Mouse (Mus musculus) midbrain, embryonic 15.5 days (tissue): ENCODE data around the gene Cops9. TPM values are rescaled to one million over a fixed set of nuclear protein-coding genes. Genes with fewer than 3 reads are reported as not detected.

Source experiments
- ATAC-seq: fragments of 200-750 bp; cut with Nextera tagmentation; replicated peaks from 2 replicates; pipeline ENCODE4 v1.8.0; 2017; ENCODE audit warnings: moderate TSS enrichment
- H3K27ac ChIP-seq: fragments of 300-500 bp; sonication (generic); 2 replicates; pipeline ENCODE4 v1.5.1; 2015; ENCODE audit warnings: mild to moderate bottlenecking, inconsistent platforms
- H3K27me3 ChIP-seq: fragments of 300-500 bp; sonication (generic); replicated peaks from 2 replicates; pipeline ENCODE4 v1.6.1; 2015; ENCODE audit warnings: inconsistent platforms
- H3K36me3 ChIP-seq: fragments of 300-500 bp; sonication (generic); replicated peaks from 2 replicates; pipeline ENCODE4 v1.6.1; 2015; ENCODE audit warnings: inconsistent platforms
- H3K4me1 ChIP-seq: fragments of 300-500 bp; sonication (generic); 2 replicates; pipeline ENCODE4 v1.6.1; 2015; ENCODE audit warnings: inconsistent platforms
- H3K4me2 ChIP-seq: fragments of 300-500 bp; sonication (generic); 2 replicates; pipeline ENCODE4 v1.6.1; 2015; ENCODE audit warnings: inconsistent platforms, mild to moderate bottlenecking, moderate library complexity
- H3K4me3 ChIP-seq: fragments of 300-500 bp; sonication (generic); 2 replicates; pipeline ENCODE4 v1.5.1; 2015; ENCODE audit warnings: mild to moderate bottlenecking, inconsistent platforms
- H3K9ac ChIP-seq: fragments of 300-500 bp; sonication (generic); 2 replicates; pipeline ENCODE4 v1.6.1; 2015; ENCODE audit warnings: mild to moderate bottlenecking, inconsistent platforms
- H3K9me3 ChIP-seq: fragments of 300-500 bp; sonication (generic); 2 replicates; pipeline ENCODE4 v1.6.1; 2016; ENCODE audit warnings: inconsistent platforms
- WGBS: fragments of 180-500 bp; shearing (Covaris S2); methylation state at CpG from one replicate; pipeline ENCODE4 v1.1.7; 2015; ENCODE audit warnings: mixed read lengths; 5-methylcytosine and 5-hydroxymethylcytosine counted together
- polyA plus RNA-seq: library from polyadenylated mRNA; unstranded; fragments of >200 nt; fragmentation: Nextera tagmentation; extraction: Ambion mirVana; gene quantifications from 2 replicates; pipeline ENCODE4 v1.2.1, GENCODE M21; 2015

The Cops9 gene
- 526 and 562 TPM in 2 replicates for polyA plus RNA-seq

DNA sequence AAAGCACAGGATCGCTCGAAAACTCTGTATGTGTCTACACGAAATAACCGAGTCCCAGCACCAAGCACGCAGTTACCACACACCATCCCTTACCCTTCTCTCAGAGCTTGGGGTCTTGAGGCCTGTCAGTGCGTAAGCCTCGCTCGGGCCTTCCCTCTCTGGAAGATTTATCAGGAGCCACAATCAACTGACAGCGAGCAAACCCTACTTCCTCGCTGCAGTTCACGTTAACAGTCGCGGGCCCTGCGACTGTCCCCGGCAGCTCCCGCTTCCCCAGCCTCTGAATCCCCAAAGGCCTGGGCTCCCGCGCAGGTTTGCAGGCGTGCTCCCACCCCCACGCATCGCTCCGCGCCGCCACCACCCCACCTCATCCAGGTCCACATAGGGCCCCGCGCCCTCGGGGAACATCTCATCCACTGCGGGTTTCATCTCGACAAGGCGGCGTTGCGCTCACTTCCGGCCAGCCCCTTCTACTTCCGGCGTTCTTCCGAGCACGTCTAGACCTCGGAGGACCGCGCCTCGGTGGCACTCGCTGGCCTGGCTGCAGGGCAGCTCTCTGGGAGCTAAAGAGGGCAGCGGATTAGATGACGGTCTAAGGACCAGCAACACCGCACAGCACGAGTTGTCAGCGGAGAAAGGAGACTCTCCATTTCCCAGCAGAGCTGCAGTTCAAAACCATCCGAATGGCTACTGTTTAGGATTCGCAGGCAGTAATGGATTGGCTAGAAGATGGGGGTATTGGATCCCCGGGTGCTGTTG is at the start of gene Cops9:
Cops9 (minus strand) TSS at position 472 of the 759 bp plus-strand sequence.
- peak; percentile 95 for ATAC-seq
- no peaks in the 10 kb centered on the region for H3K27me3 ChIP-seq
- no peaks in the 10 kb centered on the region for H3K9me3 ChIP-seq
- peak within 1 kb of the TSS; percentile 91 for H3K4me2 ChIP-seq
- H3K27ac ChIP-seq, result peak within 1 kb of the TSS; percentile 78
- peak within 1 kb of the TSS; percentile 80 for H3K9ac ChIP-seq
- H3K36me3 ChIP-seq, result peaks cover 9% of the 10 kb centered on the region; the same call in 1 of the 2 replicates
- H3K4me1 ChIP-seq, result peaks cover 28% of the 10 kb centered on the region
- H3K4me3 ChIP-seq, result peak within 1 kb of the TSS; percentile 63
- WGBS, result 2% methylated on average over 50 of the region's 50 CpGs

DNA sequence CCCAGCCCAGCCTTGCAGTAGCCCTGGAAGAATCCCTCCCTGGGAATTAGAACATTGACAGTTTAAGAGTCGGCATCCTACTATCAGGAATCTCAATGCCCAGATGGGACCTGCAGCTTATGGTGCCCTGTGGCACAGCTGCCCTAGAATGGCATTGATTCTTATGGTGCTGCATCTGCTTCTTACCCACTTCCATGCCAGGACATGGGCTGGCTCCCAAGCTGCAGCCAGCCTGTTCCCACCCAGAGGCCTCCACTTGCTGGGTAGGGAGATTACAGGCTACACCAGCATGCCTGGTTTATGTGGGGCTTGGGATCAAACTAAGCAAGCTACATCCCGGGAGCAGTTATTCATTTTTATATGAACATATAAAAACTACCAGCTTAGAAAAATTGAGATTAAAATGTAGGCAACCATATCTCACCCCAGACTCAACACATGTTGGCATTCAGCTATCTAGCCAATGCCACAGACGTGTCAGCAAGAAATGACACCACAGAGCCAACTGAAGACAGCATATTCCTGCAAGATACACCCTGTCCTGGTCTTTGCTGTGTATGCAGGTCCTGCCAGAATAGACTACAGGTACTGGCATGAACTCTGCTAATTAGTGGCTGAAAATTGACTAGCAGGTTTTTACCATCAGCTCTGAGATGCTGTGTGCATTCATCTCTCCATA is 49.5 kb upstream of the Cops9 start:
- no peaks in the 10 kb centered on the region for H3K36me3 ChIP-seq
- 82% methylated on average over 3 of the region's 3 CpGs for WGBS
- H3K4me3 ChIP-seq, result no peak overlapping the region
- no peak overlapping the region for H3K27ac ChIP-seq
- no peak for ATAC-seq
- H3K4me2 ChIP-seq, result no peak overlapping the region
- H3K4me1 ChIP-seq, result no peaks in the 10 kb centered on the region
- no peaks in the 10 kb centered on the region for H3K27me3 ChIP-seq
- H3K9me3 ChIP-seq, result no peaks in the 10 kb centered on the region
- no peak overlapping the region for H3K9ac ChIP-seq

DNA sequence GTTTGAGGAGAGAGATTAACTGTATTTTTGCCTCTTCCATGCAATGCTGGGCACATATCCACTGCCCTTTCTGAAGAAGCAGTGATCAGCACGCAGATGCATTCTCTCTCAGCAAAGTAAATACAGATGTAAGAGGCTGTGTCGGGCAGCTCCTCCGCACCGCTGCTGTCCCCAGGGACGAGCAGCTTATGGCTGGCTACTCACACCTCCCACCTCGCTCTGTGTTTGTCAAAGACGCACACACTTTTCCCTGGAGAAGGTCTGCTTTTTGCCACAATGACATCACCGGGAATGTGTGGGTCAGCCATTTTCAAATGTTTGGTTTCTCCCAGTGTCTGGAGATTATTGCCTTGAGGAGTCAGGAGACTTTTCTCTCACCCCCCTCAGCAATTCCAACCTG is 45.2 kb upstream of the Cops9 start:
- no peak for ATAC-seq
- no peak overlapping the region for H3K27ac ChIP-seq
- WGBS, result 49% methylated on average over 8 of the region's 8 CpGs
- no peaks in the 10 kb centered on the region for H3K4me1 ChIP-seq
- H3K4me3 ChIP-seq, result no peak overlapping the region
- no peaks in the 10 kb centered on the region for H3K9me3 ChIP-seq
- H3K36me3 ChIP-seq, result no peaks in the 10 kb centered on the region
- H3K9ac ChIP-seq, result no peak overlapping the region
- no peak overlapping the region for H3K4me2 ChIP-seq
- 0 out of 2 replicates have a peak, but pooled peaks cover 3% of the 10 kb centered on the region for H3K27me3 ChIP-seq

DNA sequence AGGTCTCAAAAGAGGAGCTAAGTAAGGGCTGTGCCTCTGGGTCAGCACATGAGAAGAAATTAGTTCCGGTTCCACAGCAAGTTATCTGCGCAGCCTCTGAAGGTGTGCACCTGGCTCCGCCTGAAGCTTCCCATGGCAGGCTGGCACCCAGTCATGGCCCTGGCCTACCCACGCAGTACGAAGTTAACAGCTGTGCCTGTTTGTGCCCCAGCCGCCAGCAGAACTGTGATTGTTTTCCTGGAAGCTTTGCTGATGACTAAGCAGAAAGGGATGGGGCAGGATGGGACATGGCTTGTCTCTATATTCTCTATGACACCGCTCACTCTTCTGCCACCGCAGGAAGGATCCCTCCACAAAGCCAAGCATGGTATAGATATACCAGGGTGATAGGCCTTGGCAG is 41.4 kb upstream of the Cops9 start:
- Histone ChIP-seq H3K36me3 (no peaks in the 10 kb centered on the region), H3K9me3 (no peaks in the 10 kb centered on the region), H3K9ac (no peak overlapping the region), H3K27ac (no peak overlapping the region), H3K4me2 (no peak overlapping the region), H3K27me3 (0 out of 2 replicates have a peak, but pooled peaks cover 3% of the 10 kb centered on the region), H3K4me1 (peaks cover 8% of the 10 kb centered on the region), H3K4me3 (no peak overlapping the region)
- no peak for ATAC-seq
- WGBS, result 86% methylated on average over 8 of the region's 8 CpGs

DNA sequence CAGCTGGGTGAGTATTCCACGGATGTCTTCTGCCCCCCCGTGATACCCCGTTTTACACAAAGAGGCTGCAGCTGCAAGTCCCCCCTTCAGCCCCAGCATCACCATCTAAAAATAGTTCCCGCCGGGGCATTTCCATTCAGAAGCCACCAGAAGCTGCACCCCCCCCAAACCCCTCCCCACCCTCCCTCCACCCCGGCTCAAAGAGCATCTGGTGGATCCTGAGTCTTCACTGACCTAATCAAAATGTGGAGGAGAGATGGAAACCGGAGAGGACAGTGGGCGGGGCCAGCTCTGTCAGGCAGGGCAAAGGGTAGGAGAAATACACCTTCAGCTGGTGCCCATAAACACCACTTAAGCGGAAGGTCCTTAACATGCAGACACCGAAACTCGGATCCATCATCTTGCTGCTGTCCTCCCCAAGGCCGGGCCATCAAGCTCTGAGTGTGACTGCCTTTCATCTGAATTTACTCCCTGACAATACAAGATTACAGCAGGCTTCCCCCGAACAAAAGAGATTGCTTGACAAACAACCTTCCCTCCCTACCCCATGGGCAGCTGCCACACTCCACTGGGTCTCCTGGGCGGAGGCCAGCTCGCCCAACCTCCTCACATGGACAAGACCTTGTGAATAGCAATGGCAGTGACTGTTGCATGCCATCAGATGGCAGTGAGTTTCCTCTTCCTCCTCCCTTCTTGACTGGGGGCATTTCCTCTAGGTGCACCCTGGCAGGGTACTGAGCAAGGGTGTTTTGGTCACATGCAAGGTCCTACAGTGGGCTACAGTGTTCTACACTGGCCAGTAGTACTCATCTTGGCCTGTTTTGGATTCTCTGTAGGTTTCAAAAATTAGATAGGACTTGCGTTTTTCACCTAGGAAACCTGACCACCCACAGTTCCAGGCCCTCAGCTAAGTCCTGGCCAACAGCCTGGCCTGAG is 39.2 kb upstream of the Cops9 start:
- Histone ChIP-seq H3K27ac (no peak overlapping the region), H3K36me3 (no peaks in the 10 kb centered on the region), H3K9me3 (no peaks in the 10 kb centered on the region), H3K27me3 (no peaks in the 10 kb centered on the region), H3K4me2 (no peak overlapping the region), H3K4me1 (peaks cover 8% of the 10 kb centered on the region), H3K4me3 (no peak overlapping the region), H3K9ac (no peak overlapping the region)
- 0 out of 2 replicates have a peak, but pooled peaks have one; percentile 33 for ATAC-seq
- 20% methylated on average over 16 of the region's 16 CpGs for whole genome bisulfite sequencing

DNA sequence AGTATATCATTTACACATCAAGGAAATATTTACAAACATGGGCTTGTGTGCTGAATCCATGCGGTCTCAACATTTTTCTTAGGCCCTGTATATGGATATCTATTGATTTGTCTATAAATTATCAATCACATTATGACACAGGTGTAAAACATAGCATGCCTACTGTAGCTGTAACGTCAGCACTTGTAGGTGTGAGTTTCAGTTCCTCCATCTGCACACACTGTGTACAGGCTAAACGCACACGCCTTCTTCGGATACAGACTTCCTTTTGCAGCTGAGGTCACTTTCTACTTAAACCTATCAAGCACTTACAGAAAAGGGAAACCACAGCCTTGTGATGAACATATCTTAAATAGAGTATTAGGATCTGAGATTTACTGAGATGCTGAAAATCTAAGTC is 37.0 kb upstream of the Cops9 start:
- ATAC-seq, result no peak
- no peak overlapping the region for H3K9ac ChIP-seq
- no peak overlapping the region for H3K4me2 ChIP-seq
- no peak overlapping the region for H3K4me3 ChIP-seq
- H3K9me3 ChIP-seq, result no peaks in the 10 kb centered on the region
- H3K27ac ChIP-seq, result no peak overlapping the region
- H3K36me3 ChIP-seq, result no peaks in the 10 kb centered on the region
- H3K4me1 ChIP-seq, result peaks cover 8% of the 10 kb centered on the region
- WGBS, result 94% methylated on average over 5 of the region's 5 CpGs
- H3K27me3 ChIP-seq, result no peaks in the 10 kb centered on the region

DNA sequence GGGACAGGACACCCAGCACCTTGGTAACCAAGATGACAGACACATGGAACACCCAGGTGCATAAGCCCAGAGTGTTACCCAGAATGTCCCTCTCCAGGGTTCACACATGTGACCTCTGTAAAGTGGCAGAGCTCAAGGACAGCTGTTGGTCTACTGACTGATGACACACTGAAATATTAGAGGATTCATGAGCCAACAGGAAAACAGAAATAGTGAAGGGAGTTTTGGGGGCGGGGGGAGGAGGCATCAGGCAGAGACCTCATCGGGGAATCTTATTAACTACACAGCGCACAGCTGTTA is 34.8 kb upstream of the Cops9 start:
- H3K27me3 ChIP-seq, result no peaks in the 10 kb centered on the region
- H3K9ac ChIP-seq, result no peak overlapping the region
- no peak overlapping the region for H3K27ac ChIP-seq
- H3K4me2 ChIP-seq, result no peak overlapping the region
- peaks cover 8% of the 10 kb centered on the region for H3K4me1 ChIP-seq
- no peaks in the 10 kb centered on the region for H3K9me3 ChIP-seq
- H3K36me3 ChIP-seq, result no peaks in the 10 kb centered on the region
- ATAC-seq, result no peak
- H3K4me3 ChIP-seq, result no peak overlapping the region
- WGBS, result 83% methylated on average over 3 of the region's 3 CpGs

DNA sequence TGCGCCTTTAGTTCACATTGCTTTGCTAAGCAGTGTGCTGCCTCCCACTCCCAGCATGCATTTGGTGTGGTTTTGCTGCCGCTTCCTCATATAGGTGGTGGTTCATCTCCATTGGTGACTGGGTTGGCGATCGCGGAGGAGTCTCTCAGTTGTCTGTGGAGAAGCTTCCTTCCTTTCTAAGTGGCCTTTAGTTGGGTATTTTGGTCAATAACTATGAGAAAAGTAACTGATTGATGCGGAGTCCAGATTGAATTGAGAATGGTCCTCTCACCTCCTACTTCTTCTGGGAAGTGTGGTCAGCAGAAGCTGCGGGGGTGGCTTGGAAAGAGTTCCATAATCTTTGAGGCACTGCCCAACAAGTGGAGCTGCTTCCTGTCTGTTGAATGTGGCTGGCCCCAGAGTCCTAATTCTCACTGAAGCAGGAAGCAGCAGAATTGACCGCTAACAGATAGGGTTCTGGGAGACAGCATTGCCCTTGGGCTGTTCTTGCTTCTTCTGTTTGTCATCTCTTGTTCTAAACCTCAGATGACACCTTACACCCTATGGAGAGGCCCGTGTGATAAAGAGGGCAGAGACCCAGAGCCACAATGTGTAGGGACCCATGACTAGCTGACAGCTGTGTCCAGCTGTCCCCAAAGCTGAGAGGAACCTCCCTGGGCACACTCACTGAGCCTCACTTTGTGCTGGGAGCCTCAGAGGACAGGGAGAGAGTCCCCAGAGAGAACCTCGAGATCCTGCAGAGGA is 34.3 kb upstream of the Cops9 start:
- H3K27ac ChIP-seq, result no peak overlapping the region
- H3K4me3 ChIP-seq, result no peak overlapping the region
- no peak for ATAC-seq
- H3K36me3 ChIP-seq, result no peaks in the 10 kb centered on the region
- H3K9ac ChIP-seq, result no peak overlapping the region
- H3K4me1 ChIP-seq, result peaks cover 7% of the 10 kb centered on the region
- 86% methylated on average over 10 of the region's 10 CpGs for WGBS
- no peak overlapping the region for H3K4me2 ChIP-seq
- no peaks in the 10 kb centered on the region for H3K9me3 ChIP-seq
- H3K27me3 ChIP-seq, result no peaks in the 10 kb centered on the region

DNA sequence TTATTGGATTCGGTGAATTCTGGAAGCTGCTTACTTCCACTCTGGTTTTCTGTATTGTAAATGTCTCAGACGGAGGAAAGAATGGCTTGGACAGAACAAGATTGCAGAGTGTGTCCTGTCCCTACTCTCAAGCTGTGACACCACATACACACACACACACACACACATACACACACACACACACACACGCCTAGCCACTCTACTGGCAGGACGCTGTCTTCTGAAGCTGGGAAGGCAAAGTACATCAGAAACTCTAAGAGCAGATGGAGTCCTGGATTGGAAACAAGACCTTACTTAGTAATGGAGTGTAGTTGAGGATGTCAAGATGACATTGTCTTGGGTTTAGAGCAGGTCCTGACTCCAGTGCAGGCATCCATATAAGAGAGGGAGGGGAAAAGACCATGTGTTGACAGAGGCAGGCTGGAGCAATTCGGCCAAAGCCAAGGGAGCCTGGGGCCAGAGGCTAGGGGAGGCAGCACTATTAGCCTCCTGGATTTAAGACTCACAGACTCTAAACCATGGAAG is 31.5 kb upstream of the Cops9 start:
- WGBS, result 87% methylated on average over 5 of the region's 5 CpGs
- Histone ChIP-seq H3K9ac (no peak overlapping the region), H3K4me2 (no peak overlapping the region), H3K9me3 (no peaks in the 10 kb centered on the region), H3K4me1 (no peaks in the 10 kb centered on the region), H3K27ac (no peak overlapping the region), H3K4me3 (no peak overlapping the region), H3K36me3 (no peaks in the 10 kb centered on the region), H3K27me3 (no peaks in the 10 kb centered on the region)
- ATAC-seq, result no peak

DNA sequence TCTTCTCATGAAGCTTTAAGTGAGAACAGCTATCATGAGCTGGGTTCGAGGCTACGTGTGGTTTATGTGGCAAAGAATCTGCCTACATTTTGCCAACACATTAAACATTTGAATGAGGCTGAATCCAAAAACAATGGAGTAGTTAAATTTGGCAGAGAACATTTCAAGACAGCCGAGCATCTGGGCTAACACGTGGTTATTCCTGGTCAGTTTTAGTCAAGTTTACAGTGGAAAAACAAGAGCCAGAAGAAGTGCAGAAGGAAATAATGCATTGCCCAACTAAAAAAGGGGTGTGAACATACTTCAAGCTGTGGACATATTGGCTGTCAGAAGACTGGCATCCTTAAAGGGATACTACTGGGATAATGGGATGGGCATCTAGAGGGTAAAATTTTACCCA is 29.5 kb upstream of the Cops9 start:
- no peak overlapping the region for H3K9ac ChIP-seq
- no peaks in the 10 kb centered on the region for H3K9me3 ChIP-seq
- H3K4me2 ChIP-seq, result no peak overlapping the region
- ATAC-seq, result no peak
- no peak overlapping the region for H3K4me3 ChIP-seq
- no peak overlapping the region for H3K27ac ChIP-seq
- no peaks in the 10 kb centered on the region for H3K4me1 ChIP-seq
- H3K36me3 ChIP-seq, result no peaks in the 10 kb centered on the region
- H3K27me3 ChIP-seq, result no peaks in the 10 kb centered on the region
- WGBS, result 92% methylated on average over 4 of the region's 4 CpGs

DNA sequence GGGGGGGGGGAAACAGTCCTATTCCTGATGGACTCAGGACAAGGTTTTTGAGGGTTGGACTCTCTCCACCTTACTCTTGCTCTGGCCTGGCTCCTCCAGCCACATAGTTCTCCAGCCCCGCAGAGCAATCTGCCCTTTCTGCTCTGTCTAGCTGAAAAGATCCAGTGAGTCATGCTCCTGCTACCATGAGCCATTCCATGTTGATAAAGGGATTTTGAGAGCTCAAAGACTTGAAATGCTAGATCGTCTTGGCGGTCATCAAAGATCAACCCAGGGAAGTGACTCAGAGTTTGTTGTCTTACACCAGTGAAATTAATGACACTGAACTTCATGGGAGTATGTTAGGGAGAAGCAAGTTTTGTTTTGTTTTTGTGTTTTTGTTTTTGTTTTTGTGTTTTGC is 27.6 kb upstream of the Cops9 start:
- Histone ChIP-seq H3K4me1 (no peaks in the 10 kb centered on the region), H3K36me3 (no peaks in the 10 kb centered on the region), H3K4me2 (no peak overlapping the region), H3K9me3 (no peaks in the 10 kb centered on the region), H3K4me3 (no peak overlapping the region), H3K27ac (no peak overlapping the region), H3K27me3 (no peaks in the 10 kb centered on the region), H3K9ac (no peak overlapping the region)
- WGBS, result 93% methylated on average over 3 of the region's 3 CpGs
- ATAC-seq, result no peak
